Mouse (Mus musculus) megakaryocyte progenitor cell, adult 5-6 weeks (primary cell): ENCODE measurements at regions not wholly inside any gene's neighbourhood (a gene's known extent, or its start where the extent isn't known, plus 50 kb on each side); places are given as distances from the start of the nearest gene placed in this dataset.

Experiments
- ATAC-seq: replicated peaks from 2 replicates; pipeline ENCODE4 v1.8.0; 2016; ENCODE audit warnings: mild to moderate bottlenecking, moderate TSS enrichment, inconsistent platforms; ENCODE audit not compliant: poor library complexity

DNA sequence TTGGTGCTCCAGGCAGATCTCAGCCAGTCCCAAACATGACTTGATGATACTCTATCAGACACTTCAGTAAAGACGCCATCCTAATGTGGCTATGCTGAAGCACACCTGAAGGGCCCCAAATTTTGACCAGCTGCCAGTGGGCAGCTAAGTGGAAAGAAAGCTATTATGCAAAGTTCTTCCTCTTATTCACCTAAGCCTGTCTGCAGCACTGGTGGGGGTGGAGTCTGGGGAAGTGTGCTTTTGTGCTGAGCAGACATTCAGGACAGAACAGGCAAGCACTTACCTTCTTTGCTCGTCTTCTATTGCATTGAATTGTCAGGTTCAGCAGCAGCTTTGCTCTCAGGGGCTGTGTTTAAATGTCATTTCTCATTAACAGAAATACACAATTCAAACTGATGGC lies 200.7 kb downstream of the Pla2g4a start:
- ATAC-seq = no peak

DNA sequence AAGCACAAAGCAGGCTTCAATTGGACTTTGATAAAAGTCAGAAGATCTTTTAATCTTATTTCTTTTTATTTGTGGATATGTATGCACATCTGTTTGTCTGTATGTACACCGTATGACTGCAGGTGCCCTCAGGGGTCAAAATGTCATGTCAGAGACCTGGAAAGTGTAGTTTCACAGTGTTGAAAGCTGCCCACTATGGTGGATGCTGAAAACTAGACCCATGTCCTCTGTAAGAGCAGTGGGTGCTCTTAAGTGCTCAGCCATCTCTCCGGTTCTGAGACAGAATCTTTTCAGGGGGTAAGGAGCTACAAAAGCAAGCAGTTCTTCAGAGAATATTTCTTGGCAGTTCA lies 202.3 kb downstream of the Pla2g4a start:
- no peak for ATAC-seq

DNA sequence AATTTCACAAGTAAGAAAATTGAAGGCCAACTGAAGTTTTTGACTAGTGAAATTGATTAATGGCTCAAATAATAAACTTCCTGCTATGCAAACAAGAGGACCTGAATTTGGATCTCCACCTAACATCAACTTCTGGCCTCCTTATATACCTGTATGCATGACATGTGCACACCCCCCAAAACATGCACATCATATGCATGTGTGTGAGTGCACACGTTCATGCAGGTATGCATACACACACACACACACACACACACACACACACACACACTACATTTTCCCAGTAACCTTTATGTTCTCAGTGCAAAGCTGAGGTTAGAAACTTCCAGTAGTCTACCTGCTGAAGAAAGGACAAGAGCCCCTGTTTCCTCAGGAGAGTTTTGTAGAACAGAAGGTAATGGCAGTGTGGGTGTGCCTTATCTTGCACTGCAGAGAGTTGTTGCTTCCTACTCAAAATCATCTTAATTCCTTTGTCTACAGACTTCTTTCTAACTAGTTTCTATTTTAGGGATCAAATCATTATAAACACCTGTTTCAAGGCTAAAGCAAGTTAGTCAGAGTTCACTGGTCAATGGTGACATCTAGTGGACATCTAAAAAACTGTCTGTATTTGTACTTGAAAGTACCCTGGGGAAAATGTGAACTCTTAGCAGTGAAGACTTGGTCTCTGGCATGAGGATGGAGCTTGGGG lies 202.9 kb downstream of the Pla2g4a start:
- ATAC-seq = peak; percentile 93

DNA sequence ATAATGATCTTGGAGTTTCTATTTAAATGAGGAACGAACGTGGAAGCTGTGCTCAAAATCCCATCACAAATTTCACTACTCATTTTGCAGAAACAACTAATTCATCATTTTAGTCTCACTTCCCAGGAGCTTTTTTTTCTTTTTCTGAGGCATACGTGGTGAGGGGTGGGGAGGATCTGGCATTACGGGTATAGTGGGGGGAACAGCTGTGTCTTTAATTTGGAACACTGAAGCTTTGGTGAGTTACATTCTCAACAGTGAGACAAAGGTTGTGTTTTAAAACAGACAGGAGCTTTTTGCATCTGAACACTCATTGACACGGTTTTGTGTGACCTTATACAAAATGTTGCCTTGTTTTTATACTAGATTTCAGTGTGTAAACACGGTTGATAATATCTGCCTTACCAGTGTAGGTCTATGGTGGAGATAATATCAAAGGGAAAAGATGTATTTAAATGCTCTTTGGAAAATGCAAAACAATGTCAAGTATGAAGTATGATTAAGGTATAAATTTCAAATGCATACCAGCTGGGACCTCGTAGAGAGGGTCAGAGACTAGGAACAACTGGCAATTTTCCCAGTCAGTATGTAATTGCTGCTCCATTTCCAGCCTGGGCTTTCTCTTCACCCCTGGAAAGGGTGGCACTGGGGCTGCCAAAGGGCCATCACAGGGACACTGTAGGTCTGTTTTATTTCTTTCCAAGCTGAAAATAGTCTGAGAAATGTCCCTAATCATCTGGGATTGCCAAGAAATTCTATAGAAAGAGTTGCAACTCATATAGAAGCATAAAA lies 207.6 kb downstream of the Pla2g4a start:
- no peak for ATAC-seq

DNA sequence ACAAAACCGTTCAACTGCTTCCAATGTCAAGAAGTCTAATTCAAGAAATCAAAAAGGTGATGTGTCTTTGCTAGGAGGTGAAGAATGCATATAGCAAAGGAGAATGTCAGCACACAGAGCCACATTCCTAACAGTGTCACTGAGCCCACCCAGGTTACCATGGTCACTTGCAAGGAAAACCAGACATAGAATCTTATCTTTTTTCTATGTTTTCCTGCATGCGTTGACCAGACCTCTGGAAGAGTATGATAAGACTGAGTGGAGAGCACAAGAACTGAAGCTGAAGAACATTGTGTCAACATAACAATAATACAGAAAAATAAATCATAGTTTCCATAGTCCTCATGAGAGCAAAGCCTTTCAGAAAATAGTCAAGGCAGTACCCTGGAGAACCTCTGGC lies 211.7 kb downstream of the Pla2g4a start:
- no peak for ATAC-seq

DNA sequence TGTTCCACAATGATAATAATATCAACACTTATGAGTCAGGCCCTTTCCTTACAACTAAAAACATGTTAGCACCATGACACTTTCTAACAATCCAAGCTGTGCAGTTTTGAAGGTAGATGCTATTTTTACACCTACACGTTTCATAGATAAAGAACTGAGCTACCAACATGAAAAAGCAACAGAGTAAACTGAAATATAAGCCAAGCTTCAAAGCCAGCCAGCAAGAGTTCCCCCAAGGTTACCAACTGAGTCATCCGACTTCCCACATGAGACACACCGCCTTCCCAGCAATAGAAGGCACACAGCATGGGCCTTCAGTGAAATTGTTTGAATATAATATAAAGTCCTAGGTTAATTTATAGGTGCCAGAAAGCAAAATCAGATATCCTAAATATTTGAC lies 222.1 kb downstream of the Pla2g4a start:
- no peak for ATAC-seq

DNA sequence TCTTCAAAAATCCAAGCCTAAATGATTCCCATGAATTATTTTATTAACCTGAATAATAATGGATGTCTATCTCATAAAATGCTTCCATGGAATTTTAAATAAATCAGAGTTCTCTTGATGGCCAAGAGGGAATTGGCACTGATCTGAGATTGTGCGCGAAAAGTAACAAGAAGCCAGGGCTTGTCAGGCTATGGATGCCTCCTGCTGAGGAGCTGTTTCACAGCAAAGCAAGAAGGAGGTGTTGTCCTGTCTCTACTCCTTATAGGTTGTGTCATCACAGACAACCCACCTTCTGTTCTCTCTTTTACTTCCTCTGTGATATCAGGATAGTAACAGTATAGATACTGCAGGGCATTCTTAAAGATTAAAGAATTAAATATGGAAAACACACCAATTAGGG lies 226.8 kb downstream of the Pla2g4a start:
- no peak for ATAC-seq

DNA sequence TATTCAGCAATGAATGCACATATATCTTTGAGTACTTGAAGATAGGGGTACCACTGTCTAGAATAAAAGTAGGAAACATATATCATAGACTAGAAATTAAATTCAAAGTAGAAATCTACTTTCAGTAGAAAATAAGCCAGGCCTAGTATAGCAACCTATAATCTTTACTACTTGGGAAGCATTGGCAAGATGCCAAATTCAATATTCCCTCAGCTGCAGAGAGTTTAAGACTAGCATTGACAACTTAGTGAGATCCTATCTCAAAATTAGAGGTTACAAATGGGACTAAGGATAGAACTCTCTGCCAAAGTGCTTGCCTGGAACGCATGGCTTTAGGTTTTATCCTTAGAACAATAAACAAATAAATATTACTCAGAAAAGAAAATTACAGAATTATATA lies 245.9 kb downstream of the Pla2g4a start:
- ATAC-seq = no peak

DNA sequence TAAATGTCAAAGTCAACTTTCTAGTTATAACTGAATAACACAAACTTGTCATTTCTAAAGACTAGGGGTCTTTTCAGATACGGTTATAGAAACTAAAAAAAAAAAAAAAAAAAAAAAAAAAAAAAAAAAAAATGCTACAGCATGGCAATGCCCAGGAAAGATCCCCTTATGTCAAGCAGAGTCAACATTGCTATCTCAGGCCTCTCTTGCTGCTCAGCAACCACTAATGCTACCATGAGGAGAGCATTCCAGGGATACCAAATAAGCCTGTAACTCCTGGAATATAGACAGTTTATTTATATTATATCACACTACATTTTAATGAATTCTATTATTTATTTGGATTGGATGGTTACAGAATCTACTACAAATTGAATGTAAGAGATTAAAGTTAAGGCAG lies 248.8 kb downstream of the Pla2g4a start:
- ATAC-seq = no peak

DNA sequence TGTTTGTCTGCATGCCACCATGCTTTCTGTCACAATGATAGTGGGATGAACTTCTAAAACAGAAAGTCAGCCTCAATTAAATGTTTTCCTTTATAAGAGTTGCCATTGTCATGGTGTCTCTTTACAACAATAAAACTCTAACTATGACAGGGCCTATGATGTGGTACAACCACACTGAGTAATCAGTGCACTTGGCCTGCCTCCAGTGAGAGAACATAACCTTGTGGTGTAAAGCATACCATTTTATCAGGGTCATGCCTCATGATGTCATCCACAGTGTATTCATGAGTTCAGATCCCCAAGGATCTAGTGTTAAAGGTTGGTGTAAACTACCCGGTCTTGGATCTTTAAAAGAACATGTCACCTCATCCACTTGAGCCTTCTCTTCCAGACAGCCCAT lies 255.9 kb downstream of the Pla2g4a start:
- ATAC-seq = no peak

DNA sequence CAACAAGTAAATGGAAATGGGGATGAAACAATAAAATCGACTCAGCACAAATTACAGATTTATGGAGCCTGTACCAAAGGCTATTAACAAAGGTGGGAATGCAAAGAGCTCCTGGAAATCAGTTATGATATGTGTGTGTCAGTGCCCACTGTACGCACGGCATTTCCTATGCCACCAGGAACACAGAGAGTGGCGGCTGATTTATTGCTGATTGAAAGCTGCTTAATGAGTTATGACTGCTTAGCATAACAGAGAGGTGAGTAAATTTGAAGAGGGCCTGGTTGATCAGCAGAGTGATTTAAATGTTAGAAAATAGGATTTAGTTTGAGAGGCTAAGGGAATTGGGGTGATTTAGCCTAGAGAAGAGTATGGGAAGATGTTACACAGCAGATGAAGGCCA lies 261.7 kb downstream of the Pla2g4a start:
- no peak for ATAC-seq

DNA sequence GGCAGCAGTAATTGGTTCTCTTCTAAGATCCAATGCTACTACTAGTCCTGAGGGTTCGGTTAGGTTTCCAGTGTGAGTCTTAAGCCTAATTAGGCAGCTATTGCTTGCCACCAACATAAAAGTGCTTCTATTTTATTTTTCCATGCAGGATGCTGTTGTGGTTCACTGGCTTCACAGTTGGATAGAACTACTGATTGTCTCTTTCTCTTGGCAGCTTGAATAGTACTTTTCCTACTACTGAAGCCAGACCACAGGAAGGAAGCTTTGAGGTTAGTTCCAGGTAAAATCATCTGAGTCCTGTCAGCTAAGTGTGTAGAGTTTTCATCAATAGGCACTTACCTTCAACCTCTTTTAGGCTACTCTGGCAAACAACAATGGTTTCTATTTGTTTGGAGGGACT lies 286.9 kb downstream of the Pla2g4a start:
- no peak for ATAC-seq

DNA sequence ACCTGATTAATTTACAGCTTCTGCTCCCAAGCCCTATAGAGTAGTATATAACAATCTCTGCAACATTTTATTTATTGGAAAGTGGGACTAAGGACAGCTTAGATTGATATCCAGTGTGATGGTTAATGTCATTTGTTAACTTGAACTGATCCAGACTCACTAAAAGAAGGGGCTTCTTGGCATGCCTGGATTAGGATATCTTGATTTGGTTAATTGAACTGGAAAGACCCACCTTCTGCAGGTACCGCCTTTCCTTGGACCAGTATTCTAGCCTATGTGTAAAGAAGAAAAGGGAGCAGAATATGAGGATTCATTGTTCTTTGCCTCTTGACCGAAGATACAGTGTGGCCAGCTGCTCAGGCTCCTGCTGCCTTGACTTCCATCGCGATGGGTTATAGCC lies 288.5 kb downstream of the Pla2g4a start:
- no peak for ATAC-seq

DNA sequence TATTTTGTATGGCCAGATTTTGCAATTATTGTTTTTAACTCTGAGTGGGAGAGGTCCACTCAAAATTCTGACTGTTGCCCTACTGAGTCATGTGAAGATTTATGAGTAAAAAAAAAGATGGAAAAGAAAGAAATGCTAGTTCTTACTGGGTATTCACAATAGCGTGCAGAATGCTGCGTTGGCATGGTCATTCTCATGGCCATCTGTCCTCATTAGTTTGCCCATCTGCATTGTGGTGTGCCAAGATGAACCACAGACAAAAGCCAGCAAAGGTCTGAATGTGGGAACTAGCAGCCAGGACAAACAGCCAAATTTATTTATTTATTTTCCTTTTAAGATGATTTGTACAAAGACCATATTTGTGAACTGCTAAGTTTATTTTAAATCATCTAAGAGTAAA lies 289.0 kb downstream of the Pla2g4a start:
- no peak for ATAC-seq

DNA sequence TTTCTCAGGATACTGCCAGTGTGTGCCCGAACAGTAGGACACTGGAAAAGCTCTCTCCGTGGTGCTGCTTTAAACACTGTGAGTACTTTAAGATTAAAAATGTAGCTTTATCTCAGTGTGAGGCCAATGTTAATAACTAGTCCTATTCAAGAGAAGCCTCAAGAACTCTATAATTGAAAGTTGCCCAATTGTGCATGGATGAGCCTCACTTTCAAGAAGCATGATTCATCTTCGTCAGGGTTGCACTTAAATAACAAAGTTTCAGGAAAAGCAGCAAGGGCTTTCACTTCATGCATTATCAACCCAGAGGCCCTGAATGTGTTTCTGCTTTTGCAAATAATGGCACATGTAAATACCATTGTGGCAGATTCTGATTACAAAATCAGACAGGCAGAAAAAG lies 290.0 kb downstream of the Pla2g4a start:
- no peak for ATAC-seq
